Mouse (Mus musculus) c-Kit-positive CD71-negative TER-119-negative erythroid progenitor cells, embryonic 14.5 days (primary cell): ENCODE results near the gene Tmem270.
"Not testable (repeated sequence)": the region's sequence is repeated elsewhere in the genome, so short reads cannot be mapped to it uniquely, and the experiment has no call there.

Source experiments
- DNase-seq: peaks from one replicate; pipeline ENCODE4 v3.0.0-alpha.2; 2013; ENCODE audit warnings: low read depth

Tmem270 gene

GRCm38 (mm10) chr5:134906633-134907032 lies at the start of gene Tmem270:
TSS of gene Tmem270 (minus strand) at chr5:134906733.
- DNase-seq: no peak

GRCm38 (mm10) chr5:134955491-134955890 lies 49.0 kb upstream of the Tmem270 start:
- DNase-seq: no peak

DNA sequence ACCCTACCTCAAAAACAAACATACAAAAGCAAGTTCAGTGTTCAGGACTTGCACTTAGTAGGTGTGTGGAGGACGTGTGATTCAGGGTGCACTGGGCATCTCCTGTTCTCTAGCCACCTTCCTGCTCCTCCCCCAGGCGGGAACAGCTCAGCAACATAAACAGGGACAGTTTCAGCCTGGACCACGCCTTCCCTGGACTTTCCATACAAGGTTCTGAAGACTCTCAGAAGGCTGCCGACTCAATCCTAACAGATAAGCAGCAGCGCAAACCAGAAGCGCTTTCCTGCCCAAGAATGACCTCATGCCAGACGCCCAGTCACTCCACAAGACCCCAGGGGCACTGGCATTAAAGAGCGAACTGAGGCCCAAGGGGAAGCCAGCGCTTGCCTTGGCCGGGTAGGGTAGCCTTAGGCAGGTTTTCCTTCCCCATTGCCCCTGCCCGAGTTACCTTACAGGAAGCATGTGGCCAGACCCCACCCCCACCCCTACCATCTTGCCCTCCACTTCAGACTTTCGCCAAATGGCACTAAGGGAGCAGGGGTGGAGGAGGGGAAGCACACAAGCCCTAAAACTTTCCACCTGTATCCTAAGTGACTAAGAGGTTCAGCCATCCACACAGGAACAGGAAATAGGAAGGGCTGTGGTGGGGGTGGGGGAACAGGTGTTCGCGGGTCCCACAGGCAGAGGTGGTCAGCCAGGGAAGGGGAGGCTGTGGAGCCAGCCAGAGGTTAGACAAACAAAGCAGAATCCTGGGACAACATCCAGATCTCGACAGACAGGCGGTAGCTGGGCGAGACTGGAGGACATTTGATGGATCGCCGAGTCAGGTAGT lies 44.7 kb upstream of the Tmem270 start:
- peak; percentile 42 for DNase-seq

DNA sequence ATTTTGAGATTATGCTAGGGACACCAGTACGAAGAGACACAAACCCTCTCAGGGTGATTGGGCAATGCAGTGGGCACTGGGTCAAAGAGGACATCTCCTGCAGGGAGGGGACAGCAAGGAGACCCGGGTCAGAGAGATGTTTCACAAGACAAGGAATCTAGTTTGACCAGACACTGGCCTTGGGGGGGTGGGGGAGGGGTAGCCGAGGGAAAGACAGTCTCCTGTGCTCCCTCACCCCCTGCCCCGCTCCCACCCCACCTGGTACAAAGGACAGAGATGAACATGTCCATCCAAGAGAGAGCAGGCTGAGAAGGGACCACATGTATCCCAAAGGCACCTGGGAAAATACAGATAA lies 41.5 kb upstream of the Tmem270 start:
- DNase-seq: no peak

GRCm38 (mm10) chr5:134947420-134948084 lies 41.0 kb upstream of the Tmem270 start:
- no peak for DNase-seq

DNA sequence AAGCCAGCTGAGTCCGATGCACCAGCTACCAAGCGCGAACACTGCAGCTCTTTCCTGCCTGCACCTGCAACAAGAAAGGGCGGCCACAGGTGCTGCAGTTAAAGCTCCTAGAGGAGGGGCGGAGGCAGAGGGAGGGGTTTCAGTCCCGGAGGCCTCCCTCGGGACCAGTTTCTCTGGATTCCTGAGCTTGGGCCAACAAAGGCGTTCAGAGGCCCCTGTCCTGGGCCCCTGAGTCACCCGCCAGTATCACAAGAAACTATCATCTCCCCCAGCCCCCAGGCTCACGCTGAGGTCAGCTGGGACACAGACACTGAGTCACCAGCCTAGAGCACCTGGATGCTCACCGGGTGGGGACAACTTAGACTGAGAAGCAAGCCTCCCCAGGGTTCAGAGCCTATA lies 40.3 kb upstream of the Tmem270 start, which contains the start of gene Cldn4:
TSS of gene Cldn4 (minus strand) at position 78 of the 399 bp plus-strand sequence.
- no peak for DNase-seq

GRCm38 (mm10) chr5:134946063-134946856 lies 39.7 kb upstream of the Tmem270 start:
- DNase-seq: no peak

- DNase-seq: no peak
Observed at GRCm38 (mm10) chr5:134945266-134945959, 38.9 kb upstream of the Tmem270 start.

GRCm38 (mm10) chr5:134944179-134944578 lies 37.6 kb upstream of the Tmem270 start:
- no peak for DNase-seq

GRCm38 (mm10) chr5:134942740-134943139 lies 36.2 kb upstream of the Tmem270 start:
- DNase-seq: no peak

DNA sequence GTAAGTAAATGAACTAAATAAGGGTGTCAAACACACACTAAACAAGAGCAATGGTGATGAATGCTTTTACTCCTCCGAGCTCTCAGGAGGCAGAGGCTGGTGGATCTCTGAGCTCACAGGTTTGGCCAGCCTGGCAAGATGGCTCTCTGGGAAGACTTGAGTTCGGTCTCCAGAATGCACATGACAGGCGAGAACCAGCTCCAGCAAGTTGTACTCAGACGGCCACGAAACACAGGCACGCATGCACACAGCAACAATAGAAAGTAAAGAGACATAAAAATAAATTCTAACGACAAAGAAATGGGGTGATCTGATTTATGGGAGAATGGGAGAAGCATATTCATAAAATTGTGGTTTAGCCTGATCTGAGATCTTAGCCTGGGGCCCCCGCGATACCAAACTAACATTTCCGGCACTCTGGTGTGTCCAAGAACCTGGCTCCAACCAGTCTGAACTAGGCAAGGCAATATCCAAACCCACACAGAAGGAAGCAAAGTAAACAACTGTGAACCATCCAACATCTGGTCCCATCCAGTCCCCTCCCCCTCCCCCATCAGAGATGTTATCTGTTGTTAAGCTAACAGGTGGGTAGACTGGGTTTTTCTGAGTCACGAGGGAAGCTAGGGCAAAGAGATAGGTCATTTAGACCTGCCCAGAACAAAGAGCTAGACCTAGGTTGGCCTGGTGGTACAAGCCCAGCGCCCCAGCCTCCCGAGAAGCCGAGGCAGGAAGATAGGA lies 35.1 kb upstream of the Tmem270 start:
- no peak for DNase-seq

DNA sequence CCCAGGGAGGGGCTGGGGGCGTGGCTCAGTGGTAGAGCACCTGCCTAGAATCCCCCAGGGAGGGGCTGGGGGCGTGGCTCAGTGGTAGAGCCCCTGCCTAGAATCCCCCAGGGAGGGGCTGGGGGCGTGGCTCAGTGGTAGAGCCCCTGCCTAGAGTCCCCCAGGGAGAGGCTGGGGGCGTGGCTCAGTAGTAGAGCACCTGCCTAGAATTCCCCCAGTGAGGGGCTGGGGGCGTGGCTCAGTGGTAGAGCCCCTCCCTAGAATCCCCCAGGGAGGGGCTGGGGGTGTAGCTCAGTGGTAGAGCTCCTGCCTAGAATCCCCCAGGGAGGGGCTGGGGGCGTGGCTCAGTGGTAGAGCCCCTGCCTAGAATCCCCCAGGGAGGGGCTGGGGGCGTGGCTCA lies 33.0 kb upstream of the Tmem270 start:
- DNase-seq: not testable (repeated sequence)

DNA sequence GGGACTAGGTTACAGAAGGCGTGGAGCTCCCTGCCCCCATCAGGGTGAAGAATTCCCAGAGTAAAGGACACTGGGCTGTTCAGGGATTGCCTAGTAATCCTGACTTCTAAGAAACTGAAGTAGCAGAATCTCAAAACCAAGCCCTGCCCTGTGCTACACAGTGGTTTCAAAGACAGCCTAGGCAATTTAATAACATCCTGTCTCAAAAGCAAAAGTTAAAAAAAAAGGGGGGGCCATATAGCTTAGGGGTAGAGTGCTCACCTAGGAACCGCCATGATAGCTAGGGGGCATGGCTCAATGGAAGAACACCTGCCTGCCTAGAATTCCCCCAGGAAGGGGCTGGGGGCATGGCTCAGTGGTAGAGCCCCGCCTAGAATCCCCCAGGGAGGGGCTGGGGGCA lies 32.5 kb upstream of the Tmem270 start:
- DNase-seq: no peak

GRCm38 (mm10) chr5:134936626-134937185 lies 30.2 kb upstream of the Tmem270 start:
- no peak for DNase-seq

GRCm38 (mm10) chr5:134936051-134936450 lies 29.5 kb upstream of the Tmem270 start:
- DNase-seq: no peak

GRCm38 (mm10) chr5:134934666-134935065 lies 28.1 kb upstream of the Tmem270 start:
- DNase-seq: no peak

GRCm38 (mm10) chr5:134933686-134934085 lies 27.2 kb upstream of the Tmem270 start:
- DNase-seq: not testable (repeated sequence)

- no peak for DNase-seq
Observed at GRCm38 (mm10) chr5:134933281-134933680, 26.7 kb upstream of the Tmem270 start.

DNA sequence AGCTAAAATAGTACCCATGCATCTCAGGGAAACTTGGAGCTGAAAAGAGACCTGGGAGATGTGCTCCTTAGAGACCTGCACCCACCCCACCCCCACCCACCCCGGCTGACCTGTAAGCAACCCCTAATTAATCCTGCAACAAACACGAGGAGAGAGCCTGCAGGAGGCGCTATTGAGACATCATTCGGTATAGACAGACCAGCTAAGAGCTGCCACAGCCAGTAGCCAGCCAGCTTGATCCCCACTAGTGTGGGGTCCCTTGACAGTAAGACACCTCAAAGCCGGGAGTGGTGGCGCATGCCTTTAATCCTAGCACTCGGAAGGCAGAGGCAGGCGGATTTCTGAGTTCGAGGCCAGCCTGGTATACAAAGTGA lies 26.4 kb upstream of the Tmem270 start:
- DNase-seq: peak; percentile 84

DNA sequence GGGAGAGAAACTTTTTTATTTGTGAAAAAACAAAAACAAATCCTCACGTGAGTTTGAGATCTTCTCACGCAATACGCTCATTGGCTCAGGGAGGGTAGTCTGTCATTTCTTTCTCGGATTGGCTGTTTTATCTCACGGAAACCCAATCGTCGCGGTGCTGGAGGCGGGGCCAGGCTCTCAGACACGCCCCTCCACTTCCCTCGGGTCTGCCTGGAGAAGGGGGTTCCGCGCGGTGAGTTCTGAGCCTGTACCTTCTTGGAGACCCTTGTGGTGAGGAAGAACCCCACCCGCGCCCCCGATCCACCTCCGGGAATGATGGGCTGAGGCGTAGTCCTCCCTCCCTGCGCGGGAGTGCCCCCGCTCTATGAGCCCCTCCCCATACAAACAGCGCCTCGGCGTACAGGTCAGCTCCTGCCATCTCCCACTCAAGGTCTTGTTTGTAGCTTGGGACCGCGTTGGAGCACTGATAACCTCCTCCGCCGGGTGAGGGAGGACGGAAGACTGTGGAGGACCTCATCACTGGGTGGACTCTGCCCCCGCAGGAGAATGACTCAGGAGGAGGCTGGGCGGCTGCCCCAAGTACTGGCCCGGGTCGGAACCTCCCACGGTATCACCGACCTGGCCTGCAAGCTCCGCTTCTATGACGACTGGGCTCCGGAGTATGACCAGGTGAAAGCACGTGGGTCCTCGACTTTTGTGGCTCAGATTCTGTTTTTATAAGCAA lies 25.8 kb upstream of the Tmem270 start, which contains the start of gene Mettl27:
TSS of gene Mettl27 (plus strand) at position 190 of the 724 bp plus-strand sequence.
- DNase-seq: peak; percentile 79
